Mouse (Mus musculus): ENCODE results near the gene Clca3a1.

DNA sequence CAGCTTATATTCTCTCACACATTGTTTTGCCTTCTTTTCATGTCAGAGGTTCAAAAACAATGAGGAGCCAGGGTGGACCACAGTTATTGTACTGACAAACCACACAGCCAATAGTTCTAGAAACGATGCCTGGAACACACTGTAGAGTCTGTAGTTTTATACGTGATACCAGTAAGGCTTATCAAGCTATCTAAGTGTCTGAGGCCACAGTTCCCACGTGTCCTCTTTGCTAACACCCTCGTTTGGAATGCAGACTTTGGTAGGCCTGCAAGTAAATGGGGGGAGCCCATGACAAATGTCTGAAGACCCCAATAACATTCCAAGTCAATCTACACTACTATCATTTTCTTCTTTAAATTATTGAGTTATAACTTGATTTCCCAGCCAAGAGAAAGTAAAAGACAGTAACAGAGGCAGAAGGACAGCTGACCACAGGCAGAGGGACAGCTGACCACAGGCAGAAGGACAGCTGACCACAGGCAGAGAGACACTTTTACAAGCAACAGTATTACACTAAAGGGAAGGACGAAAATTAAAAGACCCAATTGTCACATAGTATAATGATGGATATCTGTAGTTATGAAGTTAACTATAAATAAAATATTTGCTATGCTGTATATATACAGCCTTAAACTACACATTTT lies 61.9 kb downstream of the Clca3a1 start:
- TF ChIP-seq MAX (IDR thresholded peaks at IDR 0.05) (no peak), CTCF (IDR thresholded peaks at IDR 0.05; ENCODE audit: control insufficient read depth, insufficient read depth, insufficient read length) (no peak), USF1 (IDR thresholded peaks at IDR 0.05; ENCODE audit: low read depth) (no peak), MYOD1 (IDR thresholded peaks at IDR 0.05; ENCODE audit: control insufficient read depth, insufficient read length, low read depth) (no peak), MYOG (IDR thresholded peaks at IDR 0.05; ENCODE audit: control insufficient read depth, extremely low read depth, insufficient read length) (no peak)
